Comparison of ENCODE assay signal across 8 mouse cellular contexts in the genomic region with DNA sequence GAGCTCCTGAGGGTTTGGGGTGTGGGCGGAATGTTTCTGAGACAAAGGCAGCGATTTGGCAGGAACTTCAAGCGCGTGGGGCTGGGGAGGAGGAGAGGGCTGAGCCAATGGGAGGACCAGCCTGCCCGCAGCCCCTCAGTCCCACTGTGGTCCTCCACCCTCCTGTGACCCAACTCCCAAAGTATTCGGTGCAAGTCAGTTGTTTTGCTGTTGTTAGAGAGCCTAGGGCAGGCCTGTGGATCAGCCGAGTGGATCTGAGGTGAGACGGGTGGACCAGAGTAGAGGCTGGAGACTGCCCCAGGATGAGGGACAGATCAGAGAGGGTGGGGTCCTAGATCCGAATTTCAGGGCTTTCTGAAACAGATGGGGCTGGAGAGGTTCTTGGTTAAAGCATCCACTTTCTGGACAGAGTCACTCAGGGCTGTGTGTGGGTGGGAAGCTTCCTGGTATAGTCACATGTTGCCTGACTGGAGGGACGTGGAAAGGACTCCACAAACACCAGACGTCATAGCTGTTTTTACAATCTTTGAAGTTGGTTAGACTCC.
DNase-seq lines count a peak whose midpoint lies in the region; ATAC-seq lines count a peak whose summit lies in the region.

No protein-coding gene starts in this region.

- peak overlapping the region; percentile 77 for H3K4me2 ChIP-seq in hindbrain, embryonic 16.5 days (ENCODE audit: low read length)

- H3K9me3 ChIP-seq in hindbrain, embryonic 16.5 days (ENCODE audit: control insufficient read depth, low read length) = no peaks in the 10 kb centered on the region

- WGBS in hindbrain, embryonic 16.5 days = 16% methylated on average over 11 of the region's 11 CpGs

- H3K27ac ChIP-seq in hindbrain, embryonic 16.5 days (ENCODE audit: low read depth, low read length) = no peak overlapping the region

- DNase-seq in NIH3T3 (ENCODE audit: low read depth) = peak; percentile 78
- DNase-seq in embryo, embryonic 10 days (ENCODE audit: low spot score) = peak; percentile 58
- DNase-seq in gastrocnemius, postnatal 10 days = peak; percentile 56
- peak; percentile 40 for DNase-seq in left cerebral cortex, adult 11 months (ENCODE audit: low spot score)
- peak; percentile 84 for DNase-seq in lung, postnatal 14 days
- DNase-seq in ovary, postnatal 14 days (ENCODE audit: low spot score) = peak; percentile 60

- no peaks in the 10 kb centered on the region for H3K4me1 ChIP-seq in hindbrain, embryonic 16.5 days (ENCODE audit: control insufficient read depth, insufficient read depth, low read depth, low read length)

- H3K36me3 ChIP-seq in hindbrain, embryonic 16.5 days (ENCODE audit: control insufficient read depth, insufficient read depth, low read length) = no peaks in the 10 kb centered on the region

- H3K27me3 ChIP-seq in hindbrain, embryonic 16.5 days (replicated peaks; ENCODE audit: control insufficient read depth, insufficient read depth, low read length) = no peaks in the 10 kb centered on the region

- peak overlapping the region; percentile 60 for H3K9ac ChIP-seq in hindbrain, embryonic 16.5 days (ENCODE audit: low read depth, low read length)

- peak; percentile 87 for ATAC-seq in hindbrain, embryonic 16.5 days
- ATAC-seq in erythroid progenitor cell, adult 5-6 weeks (replicated peaks; ENCODE audit: low FRiP score, poor library complexity, severe bottlenecking) = no peak

- H3K4me3 ChIP-seq in hindbrain, embryonic 16.5 days (ENCODE audit: low read length) = peak overlapping the region; percentile 39
